Mouse (Mus musculus) lung, adult 2 months (tissue): Measurements from ENCODE around the gene Qpctl. TPM values are rescaled to one million over a fixed set of nuclear protein-coding genes. Genes with fewer than 3 reads are reported as not detected.
"Not testable (repeated sequence)": the region's sequence is repeated elsewhere in the genome, so short reads cannot be mapped to it uniquely, and the experiment has no call there.

Experiments
- DNase-seq: peaks from one replicate; pipeline ENCODE4 v3.0.0; 2022
- H3K4me1 ChIP-seq: fragments of 200-500 bp; 2 replicates; pipeline ENCODE4 v1.6.1; 2011; ENCODE audit warnings: low read length; ENCODE audit not compliant: control insufficient read depth, insufficient read depth
- H3K4me3 ChIP-seq: fragments of 200-500 bp; replicated peaks from 2 replicates; pipeline ENCODE3; 2011; ENCODE audit warnings: low read depth, mild to moderate bottlenecking, control low read depth, low read length; ENCODE audit errors: extremely low read depth
- CTCF ChIP-seq: fragments of 200-500 bp; IDR thresholded peaks from 2 replicates; pipeline ENCODE4 v1.5.1; 2011; ENCODE audit warnings: mild to moderate bottlenecking, low read length, control low read depth; ENCODE audit not compliant: insufficient read depth
- POLR2A ChIP-seq: fragments of 200-500 bp; IDR thresholded peaks from 2 replicates; pipeline ENCODE4 v1.6.1; 2011; ENCODE audit warnings: low read depth, mild to moderate bottlenecking, control low read depth, low read length, borderline replicate concordance; ENCODE audit errors: extremely low read depth
- WGBS: fragments of 180-500 bp; shearing (Covaris S2); methylation state at CpG from one replicate; pipeline ENCODE4 v1.1.7; 2018; 5-methylcytosine and 5-hydroxymethylcytosine counted together
- polyA plus RNA-seq: library from polyadenylated mRNA; depleted of rRNA; stranded (reverse); fragments of >200 nt; gene quantifications from 2 replicates; pipeline ENCODE4 v1.2.3, GENCODE M21; 2012

The Qpctl gene
- polyA plus RNA-seq, 1 experiment = 14.9 TPM

DNA sequence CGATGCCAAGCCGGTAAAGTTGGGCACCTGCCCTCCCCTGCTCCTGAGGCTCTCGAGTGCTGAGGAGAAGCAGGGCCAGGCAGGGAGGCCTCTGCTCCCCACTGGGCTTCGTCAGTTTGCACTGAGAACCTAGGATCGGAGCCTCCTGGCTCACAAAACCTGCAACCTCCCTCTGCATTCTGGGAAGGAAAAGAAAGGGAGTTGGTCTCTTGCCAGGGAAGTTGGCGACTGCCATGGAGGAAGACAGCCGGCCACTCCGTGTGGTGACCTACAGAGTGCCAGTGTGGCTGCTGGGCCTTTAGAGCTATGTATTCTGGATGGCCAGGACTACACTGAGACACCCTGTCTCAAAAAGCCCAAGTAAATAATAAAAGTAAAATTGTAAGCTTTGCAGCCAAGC is 5.7 kb upstream of the Qpctl start:
- DNase-seq = no peak
- Histone ChIP-seq H3K4me1 (no peaks in the 10 kb centered on the region; the same call in none of the 2 replicates), H3K4me3 (no peak overlapping the region)
- WGBS = 73% methylated on average over 8 of the region's 8 CpGs
- TF ChIP-seq CTCF = no peak

DNA sequence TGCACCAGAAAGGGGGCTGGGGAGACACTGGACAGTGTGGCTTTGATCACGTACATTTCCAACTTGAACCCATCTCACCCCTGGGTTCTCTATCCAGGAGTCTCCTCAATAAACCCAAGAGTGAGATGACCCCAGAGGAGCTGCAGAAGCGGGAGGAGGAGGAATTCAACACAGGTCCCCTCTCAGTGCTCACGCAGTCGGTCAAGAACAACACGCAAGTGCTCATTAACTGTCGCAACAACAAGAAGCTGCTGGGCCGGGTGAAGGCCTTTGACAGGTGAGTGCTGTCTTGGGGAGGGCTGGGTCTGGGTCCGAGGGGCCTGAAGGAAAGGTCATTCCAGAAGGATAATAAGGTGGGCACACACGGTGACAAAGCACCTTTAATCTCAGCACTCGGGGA is 2.0 kb upstream of the Qpctl start:
- H3K4me1 ChIP-seq, H3K4me3 ChIP-seq, DNase-seq: not testable (repeated sequence)
- 84% methylated on average over 10 of the region's 10 CpGs for WGBS

DNA sequence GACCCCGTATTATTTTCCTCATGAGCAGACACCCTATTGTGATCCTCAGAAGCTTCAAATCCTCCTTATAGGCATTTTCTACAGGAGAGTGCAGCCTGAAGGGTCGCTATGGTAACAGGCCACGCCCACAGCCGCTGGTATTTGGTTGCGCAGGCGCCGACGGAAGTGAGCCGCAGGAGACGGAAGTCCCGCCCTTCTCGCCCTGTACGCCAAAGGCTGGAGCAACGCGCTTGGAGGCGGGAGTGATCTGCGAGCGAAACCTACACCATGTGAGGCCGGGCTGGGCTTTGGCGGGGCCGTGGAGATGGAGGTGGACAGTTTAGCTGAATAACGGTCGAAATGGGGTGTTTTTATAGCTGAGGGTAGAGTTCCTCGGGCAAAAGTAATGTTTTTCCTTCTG is 535 bp upstream of the Qpctl start, which contains the start of gene Snrpd2:
Gene Snrpd2, plus strand, starts transcription at position 97 of the 400 bp plus-strand sequence.
- TF ChIP-seq CTCF (no peak), POLR2A (peak; percentile 73; the same call in 1 of the 2 replicates)
- Histone ChIP-seq H3K4me3 (peak within 1 kb of the TSS; percentile 94), H3K4me1 (peaks cover 4% of the 10 kb centered on the region; the same call in 1 of the 2 replicates)
- under 1% methylated on average over 24 of the region's 24 CpGs for WGBS
- DNase-seq = peak; percentile 96

DNA sequence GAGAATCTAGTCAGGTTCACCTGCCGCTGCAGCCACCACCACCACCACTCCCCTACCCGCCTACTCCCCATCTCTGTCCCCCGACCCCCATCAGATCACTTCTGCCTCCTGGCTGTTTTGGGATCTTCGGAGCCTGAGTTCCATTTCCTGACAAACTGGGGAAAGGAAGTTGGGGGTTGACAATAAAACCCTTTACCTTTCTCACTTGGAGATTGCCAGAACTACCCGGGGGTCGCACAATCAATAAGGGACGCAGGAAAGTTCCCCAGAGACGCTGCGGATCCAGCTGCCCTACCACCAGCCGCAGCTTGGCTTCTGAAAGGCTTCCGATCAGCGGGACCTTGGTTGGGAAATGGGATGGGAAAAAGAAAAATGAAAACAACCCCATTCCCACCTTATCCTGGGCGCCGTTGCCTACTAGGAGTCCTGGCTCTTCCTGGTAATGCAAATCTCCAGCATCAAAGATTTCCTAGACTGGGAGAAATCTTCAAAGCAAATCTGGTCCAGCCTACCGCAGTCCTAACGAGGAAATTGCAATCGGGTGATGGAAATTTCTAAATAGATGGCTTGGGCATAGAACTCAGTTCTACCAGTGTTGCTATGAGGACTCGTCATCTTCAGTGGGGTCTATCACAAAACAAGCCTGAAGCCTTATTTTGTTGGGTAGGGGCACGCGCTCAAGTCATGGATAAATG is 764 bp downstream of the Qpctl start:
- peak overlapping the region; percentile 79 for H3K4me3 ChIP-seq
- no peak for DNase-seq
- peaks cover 4% of the 10 kb centered on the region; the same call in 1 of the 2 replicates for H3K4me1 ChIP-seq
- WGBS = 7% methylated on average over 20 of the region's 20 CpGs
- TF ChIP-seq CTCF (no peak), POLR2A (no peak)

DNA sequence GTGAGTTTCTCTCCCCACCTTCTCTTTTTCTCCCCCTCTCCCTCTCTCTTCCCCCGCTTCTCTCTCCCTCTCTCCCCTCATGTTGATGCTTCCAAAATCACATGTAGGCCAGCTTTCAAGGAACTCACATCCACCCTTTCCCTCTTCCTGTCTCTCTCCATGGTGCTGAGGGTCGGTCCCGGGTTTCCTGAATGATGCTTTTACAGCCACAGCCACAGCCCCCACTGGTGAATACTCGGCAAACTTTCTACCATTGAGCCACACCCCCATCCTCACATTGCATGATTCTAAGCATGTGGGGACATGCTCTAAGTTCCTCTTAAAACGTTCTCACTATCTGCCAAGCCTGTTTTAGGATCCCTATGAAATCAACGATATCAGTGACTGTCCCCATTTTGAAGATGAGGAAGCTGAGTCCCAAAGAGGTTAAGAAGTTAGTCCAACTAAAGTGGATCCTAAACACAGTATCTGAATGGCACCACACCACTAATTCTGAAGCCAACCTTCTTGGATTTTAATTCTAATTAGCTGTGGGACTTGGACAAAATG is 1.5 kb downstream of the Qpctl start:
- no peak overlapping the region for H3K4me3 ChIP-seq
- TF ChIP-seq POLR2A = no peak
- no peak for TF ChIP-seq CTCF
- H3K4me1 ChIP-seq = peaks cover 4% of the 10 kb centered on the region; the same call in 1 of the 2 replicates
- 41% methylated on average over 6 of the region's 6 CpGs for WGBS
- no peak for DNase-seq

DNA sequence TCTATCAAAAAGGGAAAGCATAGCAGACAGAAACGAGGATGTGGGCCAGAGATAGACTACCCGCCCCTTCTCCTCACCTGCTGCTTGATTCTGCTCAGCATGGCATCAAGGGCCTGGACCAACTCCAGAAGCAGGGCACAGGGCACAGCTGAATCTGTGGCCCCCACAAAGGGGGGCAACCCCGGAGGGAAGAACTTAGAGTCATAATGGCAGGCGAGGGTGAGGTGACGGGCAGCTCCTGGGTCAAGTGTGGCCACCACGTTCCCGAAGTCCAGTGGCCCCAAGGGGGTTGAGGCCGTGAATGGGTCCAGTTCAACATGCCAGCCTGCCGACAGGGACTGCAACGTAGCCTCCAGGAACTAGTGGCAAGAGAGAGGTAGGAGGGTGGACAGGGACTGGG is 2.3 kb downstream of the Qpctl start:
- 86% methylated on average over 10 of the region's 10 CpGs for WGBS
- Histone ChIP-seq H3K4me1 (peaks cover 4% of the 10 kb centered on the region; the same call in 1 of the 2 replicates), H3K4me3 (no peak overlapping the region)
- TF ChIP-seq CTCF (no peak), POLR2A (no peak)
- DNase-seq = no peak

DNA sequence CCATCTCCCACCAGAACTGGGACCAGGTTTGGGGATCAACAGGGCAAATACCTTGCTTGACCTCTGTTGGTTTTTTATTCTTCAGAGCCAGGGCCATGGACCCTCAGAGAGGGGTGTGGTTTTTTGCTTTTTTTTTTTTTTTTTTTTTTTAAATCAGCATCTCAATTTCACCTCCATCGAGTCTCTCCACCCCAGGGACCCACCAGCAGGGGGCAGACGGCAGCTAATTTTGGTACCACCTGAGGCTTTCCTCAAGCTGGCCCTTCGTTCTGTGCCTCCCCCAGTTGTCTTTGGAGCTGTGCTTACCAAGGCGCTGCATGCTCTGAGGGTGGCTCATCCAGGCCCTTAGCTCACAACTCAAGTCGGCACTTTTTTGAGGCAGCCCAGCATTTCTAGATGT is 11.7 kb downstream of the Qpctl start:
- DNase-seq = no peak
- Histone ChIP-seq H3K4me3 (no peak overlapping the region), H3K4me1 (no peaks in the 10 kb centered on the region)
- WGBS = 43% methylated on average over 5 of the region's 5 CpGs
- TF ChIP-seq CTCF (peak; percentile 31), POLR2A (no peak)

DNA sequence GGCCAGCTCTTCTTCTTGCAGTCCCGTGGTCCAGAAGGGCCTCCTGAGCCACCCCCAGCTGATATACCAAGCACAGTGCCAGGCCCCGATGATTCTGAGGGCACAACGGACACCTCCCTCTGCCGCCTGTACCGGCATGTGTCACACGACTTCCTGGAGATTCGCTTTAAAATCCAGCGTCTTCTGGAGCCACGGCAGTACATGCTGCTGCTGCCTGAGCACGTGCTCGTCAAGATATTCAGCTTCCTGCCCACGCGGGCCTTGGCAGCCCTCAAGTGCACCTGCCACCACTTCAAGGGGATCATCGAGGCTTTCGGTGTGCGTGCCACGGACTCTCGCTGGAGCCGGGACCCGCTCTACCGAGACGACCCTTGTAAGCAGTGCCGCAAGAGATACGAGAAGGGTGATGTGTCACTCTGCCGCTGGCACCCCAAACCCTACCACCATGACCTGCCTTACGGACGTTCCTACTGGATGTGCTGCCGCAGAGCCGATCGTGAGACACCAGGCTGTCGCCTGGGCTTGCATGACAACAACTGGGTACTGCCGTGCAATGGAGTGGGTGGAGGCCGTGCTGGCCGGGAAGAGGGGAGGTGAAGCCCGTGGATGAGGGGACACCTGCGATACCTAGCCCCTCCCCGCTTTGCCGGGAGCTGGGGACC is 12.3 kb downstream of the Qpctl start:
- 84% methylated on average over 38 of the region's 38 CpGs for WGBS
- no peak overlapping the region for H3K4me3 ChIP-seq
- DNase-seq = no peak
- TF ChIP-seq POLR2A = no peak
- no peak for TF ChIP-seq CTCF
- H3K4me1 ChIP-seq = peaks cover 3% of the 10 kb centered on the region; the same call in 1 of the 2 replicates

DNA sequence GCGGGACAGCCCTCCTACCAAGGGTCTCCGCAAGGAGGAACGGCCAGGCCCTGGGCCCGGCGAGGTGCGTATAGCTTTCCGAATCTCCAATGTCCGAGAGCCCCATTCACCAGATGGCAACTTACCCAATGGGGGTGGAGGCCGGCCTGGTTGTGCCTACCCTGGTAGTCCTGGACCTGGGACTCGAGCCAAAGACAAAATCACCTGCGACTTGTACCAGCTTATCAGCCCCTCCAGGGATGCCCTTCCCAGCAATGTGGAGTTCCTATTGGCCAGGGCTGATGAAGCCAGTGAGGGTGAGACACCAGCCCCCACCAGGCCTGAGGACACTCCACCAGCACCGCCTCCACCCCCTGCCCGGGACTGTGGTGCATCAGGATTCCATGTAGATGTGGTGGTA is 12.9 kb downstream of the Qpctl start:
- 96% methylated on average over 13 of the region's 13 CpGs for WGBS
- Histone ChIP-seq H3K4me3 (no peak overlapping the region), H3K4me1 (peaks cover 4% of the 10 kb centered on the region; the same call in 1 of the 2 replicates)
- no peak for TF ChIP-seq CTCF
- no peak for TF ChIP-seq POLR2A
- no peak for DNase-seq

DNA sequence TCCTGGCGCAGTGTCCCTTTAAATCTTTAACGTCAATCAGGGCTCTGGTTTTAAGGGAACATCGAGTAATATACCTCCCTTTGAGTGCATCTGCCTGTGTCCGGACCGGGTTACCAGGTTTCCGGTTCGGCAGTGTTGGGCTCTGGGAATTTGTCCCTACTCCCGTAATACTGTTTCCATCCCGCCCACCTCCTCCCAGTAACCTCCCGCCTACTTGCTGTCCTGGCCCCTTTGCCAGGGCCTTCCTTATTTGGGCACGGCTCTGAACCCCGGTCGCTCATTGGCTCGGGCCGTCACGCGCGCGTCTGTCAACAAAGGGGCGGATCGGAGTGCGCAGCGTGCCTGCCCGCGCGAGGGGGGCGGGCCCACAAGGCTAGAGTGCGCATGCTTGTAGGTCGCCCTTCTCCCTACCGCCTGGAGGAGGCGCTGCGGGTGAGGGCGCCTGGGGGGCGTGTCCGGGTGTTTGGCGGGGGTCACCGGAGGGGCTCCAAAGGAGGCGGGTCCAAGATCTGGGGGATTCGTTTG is 17.7 kb downstream of the Qpctl start:
- under 1% methylated on average over 39 of the region's 39 CpGs for WGBS
- peak; percentile 93 for DNase-seq
- Histone ChIP-seq H3K4me1 (peaks cover 6% of the 10 kb centered on the region; the same call in 1 of the 2 replicates), H3K4me3 (peak overlapping the region; percentile 8)
- TF ChIP-seq CTCF (peak; percentile 32; the same call in 1 of the 2 replicates), POLR2A (no peak)

DNA sequence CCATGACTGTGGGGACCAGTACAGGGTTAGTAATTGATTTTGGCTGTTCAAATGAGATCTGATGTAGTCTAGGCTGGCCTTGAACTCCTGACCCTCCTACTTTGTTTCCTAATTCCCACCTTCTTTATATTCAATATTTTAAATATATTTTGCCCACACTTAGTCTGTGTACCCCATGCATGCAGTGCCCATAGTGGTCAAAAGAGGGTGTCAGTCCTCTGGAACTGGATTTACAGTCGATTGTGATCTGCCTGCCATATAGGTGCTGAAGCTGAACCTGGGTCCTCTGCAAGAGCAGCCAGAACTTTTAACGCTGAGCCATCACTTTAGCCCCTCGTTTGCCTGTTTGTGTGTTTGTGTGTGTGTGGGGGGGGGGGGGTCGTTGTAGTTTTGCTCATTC is 18.4 kb downstream of the Qpctl start:
- peaks cover 6% of the 10 kb centered on the region; the same call in 1 of the 2 replicates for H3K4me1 ChIP-seq
- 19% methylated on average over 4 of the region's 4 CpGs for WGBS
- no peak for TF ChIP-seq POLR2A
- TF ChIP-seq CTCF = no peak
- no peak for DNase-seq
- H3K4me3 ChIP-seq = no peak overlapping the region
